Mouse (Mus musculus): ENCODE measurements around the gene Foxn3. TPM values are rescaled to one million over a fixed set of nuclear protein-coding genes. Genes with fewer than 3 reads are reported as not detected.

Foxn3 gene
- polyA plus RNA-seq, 1 experiment from 2014 or later = 54.0 TPM

DNA sequence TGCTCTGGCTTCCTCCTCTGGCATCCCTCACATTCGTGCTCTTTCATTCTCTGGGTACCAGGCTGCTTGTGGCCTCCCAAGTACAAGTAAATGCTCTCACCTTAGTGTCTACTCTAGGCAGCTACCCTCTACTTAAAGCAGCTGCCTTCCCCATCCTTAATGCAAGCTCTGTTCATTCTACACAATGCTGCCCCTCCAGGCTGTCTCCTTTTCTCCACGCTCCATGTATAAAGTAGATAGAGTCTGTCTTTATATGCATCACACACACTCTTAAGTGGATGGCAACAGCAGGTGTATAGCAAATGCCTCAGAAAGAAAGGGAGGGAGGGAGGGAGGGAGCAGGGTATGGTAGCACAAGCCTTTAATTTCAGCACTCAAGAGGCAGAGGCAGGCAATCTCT lies 258.1 kb downstream of the Foxn3 start:
- H3K36me3 ChIP-seq (ENCODE audit: insufficient read depth, low read length) = no peaks in the 10 kb centered on the region
- H3K27me3 ChIP-seq (ENCODE audit: insufficient read depth, low read length) = no peaks in the 10 kb centered on the region
- H3K9ac ChIP-seq (ENCODE audit: low read depth, low read length) = no peak overlapping the region
- ATAC-seq (replicated peaks; ENCODE audit: low FRiP score, low read depth) (no peak), DNase-seq (ENCODE audit: low spot score) (no peak)
- no peak for TF ChIP-seq CTCF (IDR thresholded peaks at IDR 0.05; ENCODE audit: low read depth)
- H3K4me2 ChIP-seq (ENCODE audit: low read length) = no peak overlapping the region
- H3K27ac ChIP-seq = no peak overlapping the region
- 73% methylated on average over 2 of the region's 2 CpGs for WGBS
- no peak overlapping the region for H3K4me3 ChIP-seq (replicated peaks; ENCODE audit: low read depth, low read length)
- H3K4me1 ChIP-seq (replicated peaks; ENCODE audit: insufficient read depth, low read length) = peaks cover 11% of the 10 kb centered on the region
- H3K9me3 ChIP-seq (replicated peaks; ENCODE audit: low read length) = no peaks in the 10 kb centered on the region

DNA sequence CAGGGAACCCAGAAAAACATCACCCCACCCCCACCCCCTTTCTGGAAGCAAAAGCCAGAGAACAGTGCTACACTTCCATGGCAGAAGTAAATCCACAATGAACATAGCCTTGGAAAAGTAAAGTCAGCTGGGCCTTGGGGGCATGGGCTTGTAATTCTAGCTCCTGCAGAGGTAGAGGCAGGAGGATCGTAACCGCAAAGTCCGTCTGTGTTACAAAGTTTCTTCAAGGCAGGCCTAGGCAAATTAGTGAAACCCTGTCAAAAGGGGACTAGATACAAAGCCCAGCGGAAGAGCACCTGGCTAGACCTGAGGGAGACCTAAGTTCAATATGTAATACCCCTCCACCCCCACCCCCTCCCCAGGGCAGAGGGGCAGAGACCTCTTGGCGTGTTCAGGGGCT lies 259.3 kb downstream of the Foxn3 start:
- DNase-seq (ENCODE audit: low spot score) = no peak
- Histone ChIP-seq H3K27me3 (ENCODE audit: insufficient read depth, low read length) (no peaks in the 10 kb centered on the region), H3K4me2 (ENCODE audit: low read length) (no peak overlapping the region), H3K4me3 (replicated peaks; ENCODE audit: low read depth, low read length) (no peak overlapping the region), H3K27ac (no peak overlapping the region), H3K4me1 (replicated peaks; ENCODE audit: insufficient read depth, low read length) (peaks cover 11% of the 10 kb centered on the region), H3K36me3 (ENCODE audit: insufficient read depth, low read length) (no peaks in the 10 kb centered on the region), H3K9me3 (replicated peaks; ENCODE audit: low read length) (no peaks in the 10 kb centered on the region), H3K9ac (ENCODE audit: low read depth, low read length) (no peak overlapping the region)
- ATAC-seq (replicated peaks; ENCODE audit: low FRiP score, low read depth) = no peak
- 83% methylated on average over 5 of the region's 5 CpGs for WGBS
- TF ChIP-seq CTCF (IDR thresholded peaks at IDR 0.05; ENCODE audit: low read depth) = no peak

DNA sequence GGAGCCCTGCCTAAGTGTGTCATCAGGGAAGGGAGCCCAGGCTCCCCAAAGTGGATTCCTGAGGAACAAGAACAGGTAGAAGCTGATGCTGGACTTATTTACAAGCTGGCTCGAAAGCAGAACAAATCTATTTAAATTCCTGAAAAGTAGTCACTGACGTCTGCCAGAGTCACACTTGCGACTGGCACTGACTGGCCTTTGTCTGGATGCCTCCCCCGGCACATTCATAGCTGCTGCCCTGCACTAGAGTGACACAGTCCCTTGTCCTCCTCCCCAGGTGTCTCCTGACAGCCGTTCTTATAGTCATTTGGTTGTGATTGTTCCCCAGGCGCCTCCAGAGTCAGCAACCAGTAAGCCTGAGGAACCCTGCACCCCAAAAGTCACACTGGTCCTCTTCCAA lies 259.8 kb downstream of the Foxn3 start:
- no peak overlapping the region for H3K4me3 ChIP-seq (replicated peaks; ENCODE audit: low read depth, low read length)
- H3K36me3 ChIP-seq (ENCODE audit: insufficient read depth, low read length) = no peaks in the 10 kb centered on the region
- H3K9me3 ChIP-seq (replicated peaks; ENCODE audit: low read length) = no peaks in the 10 kb centered on the region
- no peak overlapping the region for H3K9ac ChIP-seq (ENCODE audit: low read depth, low read length)
- no peak overlapping the region for H3K4me2 ChIP-seq (ENCODE audit: low read length)
- DNase-seq (ENCODE audit: low spot score) (no peak), ATAC-seq (replicated peaks; ENCODE audit: low FRiP score, low read depth) (no peak)
- H3K27me3 ChIP-seq (ENCODE audit: insufficient read depth, low read length) = no peaks in the 10 kb centered on the region
- TF ChIP-seq CTCF (IDR thresholded peaks at IDR 0.05; ENCODE audit: low read depth) = no peak
- WGBS = 67% methylated on average over 6 of the region's 6 CpGs
- no peak overlapping the region for H3K27ac ChIP-seq
- peaks cover 11% of the 10 kb centered on the region for H3K4me1 ChIP-seq (replicated peaks; ENCODE audit: insufficient read depth, low read length)

DNA sequence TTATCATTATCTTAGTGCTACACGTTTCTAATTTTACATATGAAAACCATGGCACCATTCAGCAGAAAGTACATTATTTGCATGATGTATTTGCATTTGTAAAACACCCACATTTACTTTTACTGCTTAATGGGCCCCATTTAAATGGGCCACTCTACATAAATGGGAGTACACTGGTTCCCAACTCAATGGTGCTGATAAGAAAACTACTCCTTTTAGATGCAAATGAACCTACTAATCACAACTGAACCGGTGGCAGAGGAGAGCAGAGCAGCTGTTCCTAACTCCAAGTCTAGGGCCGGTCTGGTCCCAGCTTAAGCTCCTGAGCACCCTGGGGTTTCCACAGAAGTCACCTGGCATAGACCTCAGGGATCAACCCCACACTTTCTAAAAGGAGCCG lies 263.5 kb downstream of the Foxn3 start:
- ATAC-seq (replicated peaks; ENCODE audit: low FRiP score, low read depth) (no peak), DNase-seq (ENCODE audit: low spot score) (no peak)
- H3K27ac ChIP-seq = no peak overlapping the region
- no peak for TF ChIP-seq CTCF (IDR thresholded peaks at IDR 0.05; ENCODE audit: low read depth)
- no peak overlapping the region for H3K4me2 ChIP-seq (ENCODE audit: low read length)
- H3K9ac ChIP-seq (ENCODE audit: low read depth, low read length) = no peak overlapping the region
- H3K36me3 ChIP-seq (ENCODE audit: insufficient read depth, low read length) = no peaks in the 10 kb centered on the region
- H3K4me1 ChIP-seq (replicated peaks; ENCODE audit: insufficient read depth, low read length) = peaks cover 3% of the 10 kb centered on the region; the same call in 1 of the 2 replicates
- 61% methylated on average over 4 of the region's 4 CpGs for WGBS
- H3K4me3 ChIP-seq (replicated peaks; ENCODE audit: low read depth, low read length) = no peak overlapping the region
- no peaks in the 10 kb centered on the region for H3K9me3 ChIP-seq (replicated peaks; ENCODE audit: low read length)
- H3K27me3 ChIP-seq (ENCODE audit: insufficient read depth, low read length) = no peaks in the 10 kb centered on the region

DNA sequence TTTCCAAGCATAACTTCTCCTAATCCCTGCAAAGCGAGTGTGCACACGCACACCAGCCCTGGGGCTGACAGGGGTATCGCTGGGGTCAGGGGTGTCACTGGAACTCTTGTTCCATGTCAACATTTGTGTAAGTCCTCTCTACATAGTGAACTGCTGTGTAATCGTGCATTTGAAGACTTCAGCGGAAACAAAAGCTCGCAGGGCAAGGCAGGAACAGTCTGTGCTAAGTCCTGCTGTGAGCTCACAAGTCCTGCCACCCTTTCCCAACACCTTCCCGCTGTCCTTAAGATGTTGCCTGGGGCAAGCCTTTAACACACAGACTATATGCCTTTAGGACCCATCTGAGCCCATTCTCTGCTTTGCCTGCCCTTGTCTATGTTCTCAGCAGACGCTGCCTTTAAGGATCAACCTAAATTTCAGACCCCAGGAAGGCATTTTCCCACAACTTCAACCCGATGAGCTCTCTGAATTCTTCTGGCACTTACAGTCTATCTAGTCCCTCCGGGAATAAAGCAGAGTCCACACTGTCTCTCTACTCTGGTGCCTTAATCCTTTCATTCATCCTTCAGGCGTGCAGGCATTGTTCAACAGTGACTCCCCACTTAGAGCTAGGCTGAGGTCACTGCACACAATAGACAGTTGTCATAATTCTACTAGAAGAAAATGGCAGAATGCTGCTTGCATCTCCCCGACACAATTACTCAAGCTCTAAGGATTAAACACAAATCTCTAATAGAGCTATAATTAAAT lies 264.4 kb downstream of the Foxn3 start:
- no peak overlapping the region for H3K27ac ChIP-seq
- DNase-seq (ENCODE audit: low spot score) (no peak), ATAC-seq (replicated peaks; ENCODE audit: low FRiP score, low read depth) (no peak)
- no peak overlapping the region for H3K4me3 ChIP-seq (replicated peaks; ENCODE audit: low read depth, low read length)
- H3K4me1 ChIP-seq (replicated peaks; ENCODE audit: insufficient read depth, low read length) = peaks cover 8% of the 10 kb centered on the region; the same call in 1 of the 2 replicates
- no peak overlapping the region for H3K4me2 ChIP-seq (ENCODE audit: low read length)
- H3K9ac ChIP-seq (ENCODE audit: low read depth, low read length) = no peak overlapping the region
- no peak for TF ChIP-seq CTCF (IDR thresholded peaks at IDR 0.05; ENCODE audit: low read depth)
- 60% methylated on average over 12 of the region's 12 CpGs for WGBS
- no peaks in the 10 kb centered on the region for H3K9me3 ChIP-seq (replicated peaks; ENCODE audit: low read length)
- H3K36me3 ChIP-seq (ENCODE audit: insufficient read depth, low read length) = no peaks in the 10 kb centered on the region
- no peaks in the 10 kb centered on the region for H3K27me3 ChIP-seq (ENCODE audit: insufficient read depth, low read length)

- ATAC-seq (replicated peaks; ENCODE audit: low FRiP score, low read depth) = no peak
- no peak for DNase-seq (ENCODE audit: low spot score)
- Histone ChIP-seq H3K27me3 (ENCODE audit: insufficient read depth, low read length) (no peaks in the 10 kb centered on the region), H3K27ac (no peak overlapping the region), H3K4me2 (ENCODE audit: low read length) (no peak overlapping the region), H3K4me1 (replicated peaks; ENCODE audit: insufficient read depth, low read length) (peaks cover 8% of the 10 kb centered on the region; the same call in 1 of the 2 replicates), H3K4me3 (replicated peaks; ENCODE audit: low read depth, low read length) (no peak overlapping the region), H3K9ac (ENCODE audit: low read depth, low read length) (no peak overlapping the region), H3K36me3 (ENCODE audit: insufficient read depth, low read length) (no peaks in the 10 kb centered on the region), H3K9me3 (replicated peaks; ENCODE audit: low read length) (no peaks in the 10 kb centered on the region)
- no peak for TF ChIP-seq CTCF (IDR thresholded peaks at IDR 0.05; ENCODE audit: low read depth)
- WGBS = 70% methylated on average over 6 of the region's 6 CpGs
Measured at GRCm38 (mm10) chr12:99298242-99298641, 265.1 kb downstream of the Foxn3 start.
